Mouse (Mus musculus): ENCODE measurements at regions not wholly inside any gene's neighbourhood (a gene's known extent, or its start where the extent isn't known, plus 50 kb on each side); places are given as distances from the start of the nearest gene placed in this dataset.

GRCm38 (mm10) chr13:54285968-54286367 lies 85.2 kb upstream of the Cplx2 start:
- WGBS = 86% methylated on average over 10 of the region's 10 CpGs
- Histone ChIP-seq H3K36me3 (ENCODE audit: control insufficient read depth, insufficient read depth, low read length) (no peaks in the 10 kb centered on the region), H3K9me3 (ENCODE audit: control insufficient read depth, low read length) (no peaks in the 10 kb centered on the region), H3K4me3 (ENCODE audit: low read length) (no peak overlapping the region), H3K27ac (ENCODE audit: low read length) (no peak overlapping the region), H3K9ac (ENCODE audit: low read depth, low read length) (no peak overlapping the region), H3K27me3 (replicated peaks; ENCODE audit: control insufficient read depth, insufficient read depth, low read length) (peaks cover 3% of the 10 kb centered on the region; the same call in 1 of the 2 replicates), H3K4me2 (ENCODE audit: low read depth, low read length) (no peak overlapping the region), H3K4me1 (ENCODE audit: control insufficient read depth, insufficient read depth, low read length) (no peaks in the 10 kb centered on the region)
- ATAC-seq = no peak

GRCm38 (mm10) chr13:54286616-54287015 lies 84.5 kb upstream of the Cplx2 start:
- H3K4me1 ChIP-seq (ENCODE audit: control insufficient read depth, insufficient read depth, low read length) = no peaks in the 10 kb centered on the region
- no peaks in the 10 kb centered on the region for H3K36me3 ChIP-seq (ENCODE audit: control insufficient read depth, insufficient read depth, low read length)
- no peak overlapping the region for H3K9ac ChIP-seq (ENCODE audit: low read depth, low read length)
- ATAC-seq = no peak
- H3K4me2 ChIP-seq (ENCODE audit: low read depth, low read length) = no peak overlapping the region
- no peak overlapping the region for H3K27ac ChIP-seq (ENCODE audit: low read length)
- 87% methylated on average over 11 of the region's 11 CpGs for WGBS
- H3K27me3 ChIP-seq (replicated peaks; ENCODE audit: control insufficient read depth, insufficient read depth, low read length) = peaks cover 3% of the 10 kb centered on the region; the same call in 1 of the 2 replicates
- H3K4me3 ChIP-seq (ENCODE audit: low read length) = no peak overlapping the region
- H3K9me3 ChIP-seq (ENCODE audit: control insufficient read depth, low read length) = no peaks in the 10 kb centered on the region

- WGBS = 88% methylated on average over 9 of the region's 9 CpGs
- no peak for ATAC-seq
These were observed 81.1 kb upstream of the Cplx2 start for GRCm38 (mm10) chr13:54290066-54290465.

GRCm38 (mm10) chr13:54292394-54292793 lies 78.8 kb upstream of the Cplx2 start:
- Histone ChIP-seq H3K27ac (ENCODE audit: low read length) (no peak overlapping the region), H3K9ac (ENCODE audit: low read depth, low read length) (no peak overlapping the region), H3K4me3 (ENCODE audit: low read length) (no peak overlapping the region), H3K4me2 (ENCODE audit: low read depth, low read length) (no peak overlapping the region), H3K27me3 (replicated peaks; ENCODE audit: control insufficient read depth, insufficient read depth, low read length) (no peaks in the 10 kb centered on the region), H3K9me3 (ENCODE audit: control insufficient read depth, low read length) (no peaks in the 10 kb centered on the region), H3K36me3 (ENCODE audit: control insufficient read depth, insufficient read depth, low read length) (no peaks in the 10 kb centered on the region), H3K4me1 (ENCODE audit: control insufficient read depth, insufficient read depth, low read length) (no peaks in the 10 kb centered on the region)
- WGBS = 84% methylated on average over 6 of the region's 6 CpGs
- no peak for ATAC-seq

More at GRCm38 (mm10) chr13:54290066-54290465, 81.1 kb upstream of the Cplx2 start:
- H3K4me1 ChIP-seq (ENCODE audit: control insufficient read depth, insufficient read depth, low read length) = no peaks in the 10 kb centered on the region
- H3K4me2 ChIP-seq (ENCODE audit: low read depth, low read length) = no peak overlapping the region
- no peaks in the 10 kb centered on the region for H3K27me3 ChIP-seq (replicated peaks; ENCODE audit: control insufficient read depth, insufficient read depth, low read length)
- no peaks in the 10 kb centered on the region for H3K36me3 ChIP-seq (ENCODE audit: control insufficient read depth, insufficient read depth, low read length)
- H3K4me3 ChIP-seq (ENCODE audit: low read length) = no peak overlapping the region
- H3K27ac ChIP-seq (ENCODE audit: low read length) = no peak overlapping the region
- H3K9me3 ChIP-seq (ENCODE audit: control insufficient read depth, low read length) = no peaks in the 10 kb centered on the region
- no peak overlapping the region for H3K9ac ChIP-seq (ENCODE audit: low read depth, low read length)

GRCm38 (mm10) chr13:54293006-54293405 lies 78.1 kb upstream of the Cplx2 start:
- 84% methylated on average over 3 of the region's 3 CpGs for WGBS
- no peak overlapping the region for H3K4me3 ChIP-seq (ENCODE audit: low read length)
- no peaks in the 10 kb centered on the region for H3K36me3 ChIP-seq (ENCODE audit: control insufficient read depth, insufficient read depth, low read length)
- ATAC-seq = no peak
- H3K27ac ChIP-seq (ENCODE audit: low read length) = no peak overlapping the region
- no peaks in the 10 kb centered on the region for H3K9me3 ChIP-seq (ENCODE audit: control insufficient read depth, low read length)
- no peak overlapping the region for H3K9ac ChIP-seq (ENCODE audit: low read depth, low read length)
- H3K27me3 ChIP-seq (replicated peaks; ENCODE audit: control insufficient read depth, insufficient read depth, low read length) = no peaks in the 10 kb centered on the region
- H3K4me1 ChIP-seq (ENCODE audit: control insufficient read depth, insufficient read depth, low read length) = no peaks in the 10 kb centered on the region
- no peak overlapping the region for H3K4me2 ChIP-seq (ENCODE audit: low read depth, low read length)

- no peak overlapping the region for H3K4me3 ChIP-seq (ENCODE audit: low read length)
- H3K36me3 ChIP-seq (ENCODE audit: control insufficient read depth, insufficient read depth, low read length) = no peaks in the 10 kb centered on the region
- H3K27me3 ChIP-seq (replicated peaks; ENCODE audit: control insufficient read depth, insufficient read depth, low read length) = no peaks in the 10 kb centered on the region
- no peaks in the 10 kb centered on the region for H3K4me1 ChIP-seq (ENCODE audit: control insufficient read depth, insufficient read depth, low read length)
- no peak for ATAC-seq
- H3K27ac ChIP-seq (ENCODE audit: low read length) = no peak overlapping the region
- H3K9me3 ChIP-seq (ENCODE audit: control insufficient read depth, low read length) = no peaks in the 10 kb centered on the region
- H3K4me2 ChIP-seq (ENCODE audit: low read depth, low read length) = no peak overlapping the region
- WGBS = 67% methylated on average over 5 of the region's 5 CpGs
- H3K9ac ChIP-seq (ENCODE audit: low read depth, low read length) = no peak overlapping the region
These were observed 75.5 kb upstream of the Cplx2 start for GRCm38 (mm10) chr13:54295475-54296259.

GRCm38 (mm10) chr13:54296260-54296555 lies 74.9 kb upstream of the Cplx2 start:
- H3K27me3 ChIP-seq (replicated peaks; ENCODE audit: control insufficient read depth, insufficient read depth, low read length) = no peaks in the 10 kb centered on the region
- H3K9ac ChIP-seq (ENCODE audit: low read depth, low read length) = no peak overlapping the region
- no peak for ATAC-seq
- no peaks in the 10 kb centered on the region for H3K9me3 ChIP-seq (ENCODE audit: control insufficient read depth, low read length)
- H3K36me3 ChIP-seq (ENCODE audit: control insufficient read depth, insufficient read depth, low read length) = no peaks in the 10 kb centered on the region
- 11% methylated on average over 1 of the region's 1 CpGs for WGBS
- H3K27ac ChIP-seq (ENCODE audit: low read length) = no peak overlapping the region
- H3K4me1 ChIP-seq (ENCODE audit: control insufficient read depth, insufficient read depth, low read length) = no peaks in the 10 kb centered on the region
- H3K4me3 ChIP-seq (ENCODE audit: low read length) = no peak overlapping the region
- no peak overlapping the region for H3K4me2 ChIP-seq (ENCODE audit: low read depth, low read length)

GRCm38 (mm10) chr13:54298851-54299250 lies 72.3 kb upstream of the Cplx2 start:
- H3K4me2 ChIP-seq (ENCODE audit: low read depth, low read length) = no peak overlapping the region
- H3K9ac ChIP-seq (ENCODE audit: low read depth, low read length) = no peak overlapping the region
- H3K27me3 ChIP-seq (replicated peaks; ENCODE audit: control insufficient read depth, insufficient read depth, low read length) = no peaks in the 10 kb centered on the region
- H3K27ac ChIP-seq (ENCODE audit: low read length) = no peak overlapping the region
- ATAC-seq = no peak
- peaks cover 3% of the 10 kb centered on the region; the same call in 1 of the 2 replicates for H3K4me1 ChIP-seq (ENCODE audit: control insufficient read depth, insufficient read depth, low read length)
- H3K9me3 ChIP-seq (ENCODE audit: control insufficient read depth, low read length) = no peaks in the 10 kb centered on the region
- no peak overlapping the region for H3K4me3 ChIP-seq (ENCODE audit: low read length)
- 49% methylated on average over 8 of the region's 8 CpGs for WGBS
- no peaks in the 10 kb centered on the region for H3K36me3 ChIP-seq (ENCODE audit: control insufficient read depth, insufficient read depth, low read length)

- Histone ChIP-seq H3K4me1 (ENCODE audit: control insufficient read depth, insufficient read depth, low read length) (peaks cover 6% of the 10 kb centered on the region; the same call in 1 of the 2 replicates), H3K4me3 (ENCODE audit: low read length) (no peak overlapping the region), H3K4me2 (ENCODE audit: low read depth, low read length) (no peak overlapping the region), H3K27ac (ENCODE audit: low read length) (no peak overlapping the region), H3K9me3 (ENCODE audit: control insufficient read depth, low read length) (no peaks in the 10 kb centered on the region), H3K27me3 (replicated peaks; ENCODE audit: control insufficient read depth, insufficient read depth, low read length) (no peaks in the 10 kb centered on the region), H3K9ac (ENCODE audit: low read depth, low read length) (no peak overlapping the region), H3K36me3 (ENCODE audit: control insufficient read depth, insufficient read depth, low read length) (no peaks in the 10 kb centered on the region)
- ATAC-seq = no peak
- WGBS = 87% methylated on average over 5 of the region's 5 CpGs
These were observed 71.9 kb upstream of the Cplx2 start for GRCm38 (mm10) chr13:54299295-54299694.

GRCm38 (mm10) chr13:54301110-54301509 lies 70.0 kb upstream of the Cplx2 start:
- H3K36me3 ChIP-seq (ENCODE audit: control insufficient read depth, insufficient read depth, low read length) = no peaks in the 10 kb centered on the region
- 57% methylated on average over 1 of the region's 1 CpGs for WGBS

More at GRCm38 (mm10) chr13:54301110-54301509, 70.0 kb upstream of the Cplx2 start:
- H3K4me3 ChIP-seq (ENCODE audit: low read length) = no peak overlapping the region
- ATAC-seq = no peak
- no peaks in the 10 kb centered on the region for H3K27me3 ChIP-seq (replicated peaks; ENCODE audit: control insufficient read depth, insufficient read depth, low read length)
- H3K4me2 ChIP-seq (ENCODE audit: low read depth, low read length) = no peak overlapping the region
- no peak overlapping the region for H3K9ac ChIP-seq (ENCODE audit: low read depth, low read length)
- H3K4me1 ChIP-seq (ENCODE audit: control insufficient read depth, insufficient read depth, low read length) = peaks cover 6% of the 10 kb centered on the region; the same call in 1 of the 2 replicates
- no peak overlapping the region for H3K27ac ChIP-seq (ENCODE audit: low read length)
- no peaks in the 10 kb centered on the region for H3K9me3 ChIP-seq (ENCODE audit: control insufficient read depth, low read length)

Data from intestine, embryonic 16.5 days (tissue).